Mouse (Mus musculus) forebrain, embryonic 11.5 days (tissue): Measurements from ENCODE around the gene Acvr1b. TPM values are rescaled to one million over a fixed set of nuclear protein-coding genes. Genes with fewer than 3 reads are reported as not detected.

Experiments used
- microRNA-seq: library from miRNA; unstranded; fragments of <30 nt; microRNA quantifications from one replicate; pipeline ENCODE4, GENCODE M21; 2016; ENCODE audit not compliant: insufficient number of aligned reads
- polyA plus RNA-seq: library from polyadenylated mRNA; unstranded; fragments of >200 nt; fragmentation: Nextera tagmentation; extraction: Ambion mirVana; gene quantifications from 2 replicates; pipeline ENCODE4 v1.2.1, GENCODE M21; 2014

The Acvr1b gene
- polyA plus RNA-seq, 1 experiment from 2014 or later: 16.0 TPM

Small RNA genes lying within 50 kb of the gene (microRNA-seq; reads per million reads assigned to microRNA genes)
- not detected for gene Mir6962

Other genes with a start within 250 kb of the Acvr1b start
- not detected in 2 replicates for gene Gm47841, start 126.7 kb upstream of the Acvr1b start, polyA plus RNA-seq
- gene Fignl2, start 95.5 kb upstream of the Acvr1b start, polyA plus RNA-seq: 0.52 and 0.76 TPM in 2 replicates
- not detected in 2 replicates for gene Ankrd33, start 58.3 kb upstream of the Acvr1b start, polyA plus RNA-seq
- gene Acvrl1, start 45.5 kb upstream of the Acvr1b start, polyA plus RNA-seq: 7.2 and 7.7 TPM in 2 replicates
- 4.6 and 5.6 TPM in 2 replicates for gene Grasp, start 50.1 kb downstream of the Acvr1b start, polyA plus RNA-seq
- gene Nr4a1, start 80.2 kb downstream of the Acvr1b start, polyA plus RNA-seq: 2.6 and 2.7 TPM in 2 replicates
- gene Atg101, start 110.2 kb downstream of the Acvr1b start, polyA plus RNA-seq: 62.1 and 65.7 TPM in 2 replicates
- gene 6030408B16Rik, start 119.1 kb downstream of the Acvr1b start, polyA plus RNA-seq: 0.21 and 0.71 TPM in 2 replicates
- not detected in 2 replicates for gene Krt80, start 196.1 kb downstream of the Acvr1b start, polyA plus RNA-seq
- 6.8 and 9.3 TPM in 2 replicates for gene Krt7, start 237.0 kb downstream of the Acvr1b start, polyA plus RNA-seq